Mouse (Mus musculus) adrenal gland, adult 10 weeks (tissue): ENCODE measurements around the gene Nxf1. TPM values are rescaled to one million over a fixed set of nuclear protein-coding genes. Genes with fewer than 3 reads are reported as not detected.

Source experiments
- polyA plus RNA-seq: library from polyadenylated mRNA; stranded (reverse); fragments of 350-450 nt; fragmentation: Illumina TruSeq; extraction: RNeasy Lipid Tissue Mini Kit (QIAGEN cat#74804); gene quantifications from one replicate; pipeline ENCODE4 v1.2.3, GENCODE M21; 2014; ENCODE audit warnings: low read depth, low replicate concordance

Nxf1 gene
- polyA plus RNA-seq: 68.2 TPM

GRCm38 (mm10) chr19:8756635-8757387, at the start of gene Nxf1:
Gene Nxf1, plus strand, starts transcription at chr19:8757073.

DNA sequence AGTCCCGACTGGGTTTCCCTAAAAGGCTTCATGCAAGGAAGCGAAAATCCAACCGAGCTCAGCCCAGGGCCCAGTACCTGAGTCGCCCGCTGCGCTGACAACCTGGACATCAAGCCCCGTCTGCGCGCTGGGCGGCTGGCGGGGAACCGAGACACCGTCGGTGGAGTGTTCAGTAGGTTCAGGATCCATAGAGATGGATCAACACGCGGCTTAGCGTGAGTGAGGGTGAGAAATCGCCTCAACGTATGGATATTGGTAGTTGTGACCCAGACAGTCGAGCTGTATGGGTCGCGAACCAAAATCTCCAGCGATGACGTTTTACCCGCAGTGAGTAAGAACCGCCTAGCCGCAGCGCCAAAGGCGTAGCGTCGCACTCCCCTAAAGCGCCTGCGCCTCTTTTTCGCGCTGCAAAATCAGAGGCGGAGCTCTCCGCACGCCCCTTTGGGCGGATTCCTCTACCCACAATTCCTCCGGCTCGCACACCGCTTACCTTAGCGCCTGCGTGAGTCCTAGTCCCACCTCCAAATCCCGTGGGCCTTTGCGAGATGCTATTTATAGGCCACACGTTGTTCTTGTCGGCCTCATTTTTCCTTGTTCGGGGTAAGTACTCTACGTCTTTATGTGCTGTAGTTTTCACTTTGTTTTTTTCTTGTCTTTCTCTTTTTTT, 33.8 kb upstream of the Nxf1 start, which contains the start of gene Slc3a2:
Gene Slc3a2 (minus strand): TSS at position 463 of the 667 bp plus-strand sequence.

DNA sequence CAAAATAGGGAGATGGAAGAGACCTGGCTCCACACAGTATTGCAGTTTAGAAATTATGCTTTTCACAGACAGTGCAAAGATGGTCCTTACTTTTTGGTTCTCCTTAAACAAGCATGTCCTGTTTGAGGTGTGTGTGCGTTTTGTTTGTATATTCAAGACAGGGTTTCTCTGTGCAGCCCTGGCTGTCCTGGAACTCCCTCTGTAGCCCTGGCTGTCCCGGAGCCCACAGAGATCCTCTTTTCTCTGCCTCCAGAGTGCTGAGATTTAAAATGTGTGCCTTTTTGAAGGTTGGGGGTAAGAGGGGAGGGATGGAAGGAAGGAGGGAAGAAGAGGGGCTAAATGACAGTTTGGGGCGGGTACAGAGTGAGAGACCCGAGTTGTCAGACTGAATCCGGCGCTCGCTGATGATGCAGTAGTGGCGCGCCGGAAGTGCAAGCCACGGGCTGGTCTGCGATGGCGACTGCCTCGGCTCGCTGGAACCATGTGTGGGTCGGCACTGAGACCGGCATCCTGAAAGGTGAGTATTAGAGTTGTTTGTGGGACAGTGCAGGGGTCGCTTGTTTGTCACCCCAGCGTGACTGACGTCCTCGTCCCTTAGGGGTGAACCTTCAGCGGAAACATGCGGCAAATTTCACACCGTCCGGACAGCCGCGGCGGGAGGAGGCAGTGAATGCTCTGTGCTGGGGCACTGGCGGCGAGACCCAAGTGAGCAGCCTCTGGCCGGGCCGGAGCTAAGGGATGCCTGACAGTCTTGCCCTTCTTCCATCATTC, 21.3 kb upstream of the Nxf1 start, which contains the start of gene Wdr74:
Gene Wdr74 (plus strand): TSS at position 439 of the 771 bp plus-strand sequence.

GRCm38 (mm10) chr19:8740603-8741002, 16.3 kb upstream of the Nxf1 start, which contains the start of gene 1700092M07Rik:
Gene 1700092M07Rik, plus strand, starts transcription at chr19:8740718.

GRCm38 (mm10) chr19:8741243-8741869, 15.5 kb upstream of the Nxf1 start, which contains the start of gene Stx5a:
Gene Stx5a, plus strand, starts transcription at chr19:8741413.

DNA sequence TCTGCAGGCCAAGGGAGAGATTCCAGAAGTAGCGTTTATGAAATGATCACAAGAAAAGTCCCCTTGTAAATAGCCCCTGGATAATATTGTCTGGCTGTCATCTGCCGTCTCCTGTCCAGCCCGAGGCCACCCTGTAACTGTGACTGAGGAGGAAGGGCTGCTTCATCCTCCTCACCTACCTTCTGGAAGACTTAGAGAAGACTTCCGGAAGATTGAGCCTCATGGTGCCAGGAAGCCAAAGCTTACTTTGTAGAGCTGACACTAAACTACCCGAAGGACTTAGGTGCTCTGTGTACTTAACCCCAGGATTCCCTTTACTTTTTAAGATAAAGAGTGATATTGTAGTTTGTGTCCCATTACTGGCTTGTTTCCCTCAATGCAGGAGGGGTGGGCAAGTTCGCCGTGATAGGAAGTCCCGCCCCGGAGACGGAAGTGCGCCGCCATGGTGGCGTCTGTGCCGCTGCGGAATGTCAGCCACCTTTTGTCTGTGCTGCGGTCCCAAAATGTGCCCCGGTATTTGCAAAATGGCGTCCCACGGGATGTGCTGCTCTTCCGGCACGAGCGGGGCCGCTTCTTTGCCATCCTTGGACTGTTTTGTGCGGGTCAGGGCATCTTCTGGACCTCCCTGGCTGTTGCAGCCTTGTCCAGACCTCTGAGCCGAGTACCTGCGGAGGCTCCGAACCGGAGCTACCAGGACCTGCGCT, 13.8 kb downstream of the Nxf1 start, which contains the start of gene Tmem223:
Gene Tmem223 (plus strand): TSS at position 430 of the 704 bp plus-strand sequence.

GRCm38 (mm10) chr19:8774086-8774835, 17.4 kb downstream of the Nxf1 start, which contains the start of gene Tmem179b:
Gene Tmem179b, minus strand, starts transcription at chr19:8774467.

GRCm38 (mm10) chr19:8786008-8786781, 29.3 kb downstream of the Nxf1 start, which contains the start of gene Taf6l:
Gene Taf6l, minus strand, starts transcription at chr19:8786417.

GRCm38 (mm10) chr19:8798264-8798946, 41.5 kb downstream of the Nxf1 start, which contains the start of gene Polr2g:
Gene Polr2g, minus strand, starts transcription at chr19:8798577.

GRCm38 (mm10) chr19:8802130-8802821, 45.4 kb downstream of the Nxf1 start, which contains the start of gene Zbtb3:
Gene Zbtb3, plus strand, starts transcription at chr19:8802555.

GRCm38 (mm10) chr19:8818801-8819595, 62.1 kb downstream of the Nxf1 start, which contains the start of gene Ttc9c:
Gene Ttc9c, minus strand, starts transcription at chr19:8819333.

GRCm38 (mm10) chr19:8819596-8820423, 62.9 kb downstream of the Nxf1 start, which contains the start of gene Hnrnpul2:
Gene Hnrnpul2, plus strand, starts transcription at chr19:8820010.

